Mouse (Mus musculus) limb, embryonic 12.5 days (tissue): ENCODE measurements around the gene Olfm3. TPM values are rescaled to one million over a fixed set of nuclear protein-coding genes. Genes with fewer than 3 reads are reported as not detected.

ENCODE experiments used
- ATAC-seq: fragments of 200-750 bp; cut with Nextera tagmentation; 2 replicates; pipeline ENCODE4 v1.8.0; 2017; ENCODE audit warnings: low read depth, moderate TSS enrichment; ENCODE audit not compliant: insufficient number of reproducible peaks, insufficient read depth, low FRiP score, low TSS enrichment
- H3K27ac ChIP-seq: fragments of 300-500 bp; sonication (generic); 2 replicates; pipeline ENCODE4 v1.5.1; 2016; ENCODE audit warnings: mild to moderate bottlenecking, moderate library complexity
- H3K27me3 ChIP-seq: fragments of 300-500 bp; sonication (generic); 2 replicates; pipeline ENCODE4 v1.6.1; 2016; ENCODE audit warnings: mild to moderate bottlenecking, moderate library complexity
- H3K36me3 ChIP-seq: fragments of 300-500 bp; sonication (generic); 2 replicates; pipeline ENCODE4 v1.6.1; 2016; ENCODE audit warnings: mild to moderate bottlenecking, moderate library complexity
- H3K4me1 ChIP-seq: fragments of 300-500 bp; sonication (generic); replicated peaks from 2 replicates; pipeline ENCODE4 v1.6.1; 2016
- H3K4me2 ChIP-seq: fragments of 300-500 bp; sonication (generic); 2 replicates; pipeline ENCODE4 v1.6.1; 2016; ENCODE audit warnings: mild to moderate bottlenecking, moderate library complexity
- H3K4me3 ChIP-seq: fragments of 300-500 bp; sonication (generic); replicated peaks from 2 replicates; pipeline ENCODE4 v1.5.1; 2016; ENCODE audit warnings: mild to moderate bottlenecking
- H3K9ac ChIP-seq: fragments of 300-500 bp; sonication (generic); replicated peaks from 2 replicates; pipeline ENCODE4 v1.6.1; 2016; ENCODE audit warnings: mild to moderate bottlenecking, moderate library complexity
- H3K9me3 ChIP-seq: fragments of 300-500 bp; sonication (generic); 2 replicates; pipeline ENCODE4 v1.6.1; 2016; ENCODE audit warnings: mild to moderate bottlenecking, moderate library complexity
- WGBS: fragments of 180-500 bp; shearing (Covaris S2); methylation state at CpG from one replicate; pipeline ENCODE4 v1.1.7; 2016; 5-methylcytosine and 5-hydroxymethylcytosine counted together
- polyA plus RNA-seq: library from polyadenylated mRNA; unstranded; fragments of >200 nt; fragmentation: Nextera tagmentation; extraction: Ambion mirVana; gene quantifications from 2 replicates; pipeline ENCODE4 v1.2.1, GENCODE M21; 2016

The Olfm3 gene
- polyA plus RNA-seq, 1 experiment from 2014 or later = not detected

- no peak overlapping the region for H3K9ac ChIP-seq
- H3K9me3 ChIP-seq = no peaks in the 10 kb centered on the region
- ATAC-seq = no peak
- no peak overlapping the region for H3K4me3 ChIP-seq
- peaks cover 5% of the 10 kb centered on the region; the same call in 1 of the 2 replicates for H3K4me1 ChIP-seq
- H3K36me3 ChIP-seq = no peaks in the 10 kb centered on the region
- 33% methylated on average over 12 of the region's 12 CpGs for WGBS
- H3K4me2 ChIP-seq = peak overlapping the region; percentile 26; the same call in 1 of the 2 replicates
- no peak overlapping the region for H3K27ac ChIP-seq
- H3K27me3 ChIP-seq = peaks cover 3% of the 10 kb centered on the region; the same call in 1 of the 2 replicates
These were observed 176.7 kb downstream of the Olfm3 start for GRCm38 (mm10) chr3:115080428-115081181.

- Histone ChIP-seq H3K27me3 (peaks cover 3% of the 10 kb centered on the region; the same call in 1 of the 2 replicates), H3K36me3 (no peaks in the 10 kb centered on the region), H3K27ac (no peak overlapping the region), H3K9ac (no peak overlapping the region), H3K9me3 (no peaks in the 10 kb centered on the region), H3K4me1 (peaks cover 5% of the 10 kb centered on the region; the same call in 1 of the 2 replicates), H3K4me2 (no peak overlapping the region), H3K4me3 (no peak overlapping the region)
- ATAC-seq = no peak
- 42% methylated on average over 2 of the region's 2 CpGs for WGBS
These were observed 177.5 kb downstream of the Olfm3 start for GRCm38 (mm10) chr3:115081371-115081770.

DNA sequence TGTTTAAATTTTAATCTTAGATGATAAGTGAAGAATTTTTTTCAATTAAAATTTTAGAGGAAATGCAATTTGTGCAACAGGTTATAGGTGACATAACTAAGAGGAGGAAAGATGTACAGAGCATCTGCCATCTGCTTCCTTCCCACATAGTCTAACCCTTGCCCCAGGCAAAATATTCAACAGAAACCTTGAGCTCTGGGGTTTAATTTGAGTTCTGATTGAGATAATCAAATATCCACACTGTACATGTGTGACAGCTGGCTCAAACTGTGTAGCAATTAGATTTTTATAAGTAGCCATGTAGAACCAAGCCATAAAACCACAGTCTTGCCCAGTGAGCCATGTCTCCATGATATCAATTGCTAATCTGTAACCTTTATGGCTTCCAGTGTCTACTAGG is 179.1 kb downstream of the Olfm3 start:
- ATAC-seq = no peak
- H3K27me3 ChIP-seq = peaks cover 3% of the 10 kb centered on the region; the same call in 1 of the 2 replicates
- no peaks in the 10 kb centered on the region for H3K36me3 ChIP-seq
- H3K9ac ChIP-seq = no peak overlapping the region
- no peaks in the 10 kb centered on the region for H3K9me3 ChIP-seq
- peaks cover 5% of the 10 kb centered on the region; the same call in 1 of the 2 replicates for H3K4me1 ChIP-seq
- H3K27ac ChIP-seq = no peak overlapping the region
- no peak overlapping the region for H3K4me2 ChIP-seq
- no peak overlapping the region for H3K4me3 ChIP-seq

GRCm38 (mm10) chr3:115088281-115088680 is 184.4 kb downstream of the Olfm3 start:
- Histone ChIP-seq H3K27ac (no peak overlapping the region), H3K4me2 (no peak overlapping the region), H3K27me3 (no peaks in the 10 kb centered on the region), H3K9me3 (no peaks in the 10 kb centered on the region), H3K9ac (no peak overlapping the region), H3K4me3 (no peak overlapping the region), H3K4me1 (no peaks in the 10 kb centered on the region), H3K36me3 (no peaks in the 10 kb centered on the region)
- 82% methylated on average over 3 of the region's 3 CpGs for WGBS
- no peak for ATAC-seq

DNA sequence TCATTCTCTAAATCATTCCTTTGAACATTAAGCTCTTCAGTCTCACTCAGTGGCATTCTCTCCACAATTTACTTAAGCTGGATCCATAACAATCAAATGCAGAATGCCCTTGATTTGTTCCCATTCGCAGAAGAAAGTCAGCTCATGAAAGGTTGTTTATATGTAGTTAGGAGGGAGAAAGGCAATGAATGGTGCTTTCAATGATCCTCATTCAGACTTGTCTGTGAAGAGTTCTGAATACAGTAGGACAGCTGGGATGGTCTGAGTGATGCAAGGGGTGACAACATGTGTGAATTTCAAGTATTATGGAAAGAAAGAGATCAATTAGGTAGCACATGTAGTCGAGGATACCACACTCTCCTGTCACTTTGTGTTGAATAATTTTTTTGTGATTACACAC is 186.8 kb downstream of the Olfm3 start:
- no peak for ATAC-seq
- 54% methylated on average over 2 of the region's 2 CpGs for WGBS

GRCm38 (mm10) chr3:115095496-115095895 is 191.6 kb downstream of the Olfm3 start:
- WGBS = 74% methylated on average over 3 of the region's 3 CpGs
- ATAC-seq = no peak
- no peak overlapping the region for H3K4me2 ChIP-seq
- no peaks in the 10 kb centered on the region for H3K4me1 ChIP-seq
- H3K27ac ChIP-seq = no peak overlapping the region
- no peaks in the 10 kb centered on the region for H3K27me3 ChIP-seq
- H3K9ac ChIP-seq = no peak overlapping the region
- H3K36me3 ChIP-seq = no peaks in the 10 kb centered on the region
- H3K9me3 ChIP-seq = no peaks in the 10 kb centered on the region
- H3K4me3 ChIP-seq = no peak overlapping the region

More for the DNA sequence above, 186.8 kb downstream of the Olfm3 start:
- no peaks in the 10 kb centered on the region for H3K36me3 ChIP-seq
- no peak overlapping the region for H3K4me3 ChIP-seq
- H3K27ac ChIP-seq = no peak overlapping the region
- H3K27me3 ChIP-seq = no peaks in the 10 kb centered on the region
- H3K9me3 ChIP-seq = no peaks in the 10 kb centered on the region
- no peaks in the 10 kb centered on the region for H3K4me1 ChIP-seq
- no peak overlapping the region for H3K4me2 ChIP-seq
- no peak overlapping the region for H3K9ac ChIP-seq

DNA sequence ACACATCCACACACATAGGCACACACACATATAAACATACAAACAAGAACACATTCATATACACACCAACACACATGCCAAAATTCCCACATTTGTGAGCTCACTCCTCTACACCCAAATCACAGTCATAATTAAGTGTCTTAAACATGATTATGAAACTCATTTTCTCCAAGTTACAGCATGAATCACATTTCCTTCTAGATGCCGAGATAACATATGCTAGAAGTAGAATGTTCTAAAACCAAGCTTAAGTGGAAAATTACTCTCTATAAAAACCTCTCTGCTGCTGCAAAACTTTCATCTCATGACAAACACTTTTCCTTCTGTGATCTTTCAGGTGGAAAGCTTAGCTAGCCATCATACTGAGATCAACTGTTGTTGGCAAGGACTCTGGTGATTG is 195.7 kb downstream of the Olfm3 start:
- Histone ChIP-seq H3K27ac (no peak overlapping the region), H3K27me3 (no peaks in the 10 kb centered on the region), H3K9me3 (no peaks in the 10 kb centered on the region), H3K4me1 (no peaks in the 10 kb centered on the region), H3K4me2 (no peak overlapping the region), H3K4me3 (no peak overlapping the region), H3K36me3 (no peaks in the 10 kb centered on the region), H3K9ac (no peak overlapping the region)
- 80% methylated on average over 1 of the region's 1 CpGs for WGBS
- no peak for ATAC-seq

- 89% methylated on average over 2 of the region's 2 CpGs for WGBS
- no peak overlapping the region for H3K4me2 ChIP-seq
- no peaks in the 10 kb centered on the region for H3K36me3 ChIP-seq
- no peak overlapping the region for H3K27ac ChIP-seq
- no peak overlapping the region for H3K9ac ChIP-seq
- no peaks in the 10 kb centered on the region for H3K27me3 ChIP-seq
- no peak for ATAC-seq
- no peaks in the 10 kb centered on the region for H3K4me1 ChIP-seq
- no peaks in the 10 kb centered on the region for H3K9me3 ChIP-seq
- H3K4me3 ChIP-seq = no peak overlapping the region
These were observed 200.4 kb downstream of the Olfm3 start for GRCm38 (mm10) chr3:115104155-115104801.

DNA sequence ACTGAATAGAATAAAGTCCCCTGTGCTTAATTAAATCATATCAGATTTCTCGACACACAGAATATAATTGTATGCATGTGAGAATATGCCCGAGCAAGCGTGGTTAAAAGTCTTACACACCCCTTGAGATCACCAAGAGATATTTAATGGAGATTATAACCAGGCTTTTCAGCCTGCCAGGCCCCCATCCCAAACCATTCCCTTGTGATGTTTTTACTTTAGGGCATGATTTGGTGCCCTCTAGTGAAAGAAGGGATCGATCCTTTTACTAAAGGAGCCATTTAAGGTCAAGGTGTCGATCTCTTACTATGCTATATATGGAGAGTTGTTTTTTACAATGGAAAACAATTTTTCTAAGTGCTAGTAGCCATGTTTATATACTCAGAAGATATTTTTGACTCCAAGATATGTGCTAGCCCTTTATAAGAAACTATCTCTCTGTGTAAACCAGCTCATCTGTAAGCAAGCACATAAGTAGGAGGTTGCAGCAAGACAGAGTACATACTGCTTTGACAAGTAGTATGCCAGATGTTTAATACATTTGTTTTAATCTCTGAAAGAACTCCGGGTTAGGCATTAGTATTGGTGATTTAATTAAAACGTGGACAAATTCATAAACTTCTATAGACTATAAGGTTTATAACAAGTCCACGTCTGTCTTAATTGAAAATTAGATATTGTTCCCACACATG is 201.1 kb downstream of the Olfm3 start:
- ATAC-seq = no peak
- no peaks in the 10 kb centered on the region for H3K9me3 ChIP-seq
- H3K27ac ChIP-seq = no peak overlapping the region
- no peaks in the 10 kb centered on the region for H3K36me3 ChIP-seq
- no peak overlapping the region for H3K4me2 ChIP-seq
- 42% methylated on average over 8 of the region's 8 CpGs for WGBS
- no peaks in the 10 kb centered on the region for H3K27me3 ChIP-seq
- H3K4me1 ChIP-seq = no peaks in the 10 kb centered on the region
- no peak overlapping the region for H3K9ac ChIP-seq
- no peak overlapping the region for H3K4me3 ChIP-seq

DNA sequence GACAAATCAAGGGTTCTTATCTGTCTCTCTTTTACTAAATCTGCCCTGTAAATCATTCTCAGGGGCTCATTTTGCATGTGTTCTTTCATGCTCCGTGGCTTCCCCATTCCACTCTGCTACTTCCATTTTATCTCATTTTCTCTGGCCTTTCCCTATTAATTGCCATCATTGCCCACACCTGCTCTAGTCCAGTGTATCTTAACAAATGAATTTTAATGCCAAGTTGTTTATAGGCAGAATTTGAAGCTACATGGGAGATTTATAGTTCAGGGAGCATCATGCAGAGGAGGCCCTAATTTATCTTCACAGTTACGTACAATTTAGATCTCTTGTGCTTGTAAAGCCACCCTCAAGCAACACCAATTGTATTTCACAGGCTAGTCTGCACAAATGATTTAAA is 241.8 kb downstream of the Olfm3 start:
- no peak for ATAC-seq
- Histone ChIP-seq H3K9me3 (no peaks in the 10 kb centered on the region), H3K4me1 (no peaks in the 10 kb centered on the region), H3K9ac (no peak overlapping the region), H3K4me2 (no peak overlapping the region), H3K36me3 (no peaks in the 10 kb centered on the region), H3K27me3 (no peaks in the 10 kb centered on the region), H3K4me3 (no peak overlapping the region), H3K27ac (no peak overlapping the region)
- 55% methylated on average over 2 of the region's 2 CpGs for WGBS

DNA sequence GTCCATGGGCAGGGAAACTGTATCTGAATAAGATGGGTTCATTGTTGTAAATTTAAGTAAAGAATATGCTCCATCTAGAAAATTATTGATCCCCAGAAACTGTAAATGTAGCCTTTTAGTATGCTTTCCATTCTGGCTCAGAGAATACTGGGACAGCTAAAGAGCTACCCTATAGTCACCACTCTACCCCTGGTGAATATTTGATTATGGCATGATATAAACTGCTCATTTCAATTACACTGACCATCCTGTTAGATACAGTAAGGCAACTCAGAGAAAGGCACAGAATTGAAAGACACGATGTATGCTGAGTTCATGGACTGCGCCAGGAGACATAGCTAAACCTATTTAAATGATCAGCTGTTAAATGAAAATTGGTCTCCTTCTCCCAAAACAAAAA is 242.4 kb downstream of the Olfm3 start:
- Histone ChIP-seq H3K9me3 (no peaks in the 10 kb centered on the region), H3K4me2 (no peak overlapping the region), H3K9ac (no peak overlapping the region), H3K4me3 (no peak overlapping the region), H3K27ac (no peak overlapping the region), H3K27me3 (no peaks in the 10 kb centered on the region), H3K4me1 (no peaks in the 10 kb centered on the region), H3K36me3 (no peaks in the 10 kb centered on the region)
- no peak for ATAC-seq
- WGBS = 90% methylated on average over 2 of the region's 2 CpGs
